Mouse (Mus musculus): Measurements from ENCODE around the gene Morn4. TPM values are rescaled to one million over a fixed set of nuclear protein-coding genes. Genes with fewer than 3 reads are reported as not detected.
A peak's percentile ranks its signal among the peaks of the same experiment; 100 is the strongest.

The Morn4 gene
- polyA plus RNA-seq, 1 experiment = 32.3 TPM

DNA sequence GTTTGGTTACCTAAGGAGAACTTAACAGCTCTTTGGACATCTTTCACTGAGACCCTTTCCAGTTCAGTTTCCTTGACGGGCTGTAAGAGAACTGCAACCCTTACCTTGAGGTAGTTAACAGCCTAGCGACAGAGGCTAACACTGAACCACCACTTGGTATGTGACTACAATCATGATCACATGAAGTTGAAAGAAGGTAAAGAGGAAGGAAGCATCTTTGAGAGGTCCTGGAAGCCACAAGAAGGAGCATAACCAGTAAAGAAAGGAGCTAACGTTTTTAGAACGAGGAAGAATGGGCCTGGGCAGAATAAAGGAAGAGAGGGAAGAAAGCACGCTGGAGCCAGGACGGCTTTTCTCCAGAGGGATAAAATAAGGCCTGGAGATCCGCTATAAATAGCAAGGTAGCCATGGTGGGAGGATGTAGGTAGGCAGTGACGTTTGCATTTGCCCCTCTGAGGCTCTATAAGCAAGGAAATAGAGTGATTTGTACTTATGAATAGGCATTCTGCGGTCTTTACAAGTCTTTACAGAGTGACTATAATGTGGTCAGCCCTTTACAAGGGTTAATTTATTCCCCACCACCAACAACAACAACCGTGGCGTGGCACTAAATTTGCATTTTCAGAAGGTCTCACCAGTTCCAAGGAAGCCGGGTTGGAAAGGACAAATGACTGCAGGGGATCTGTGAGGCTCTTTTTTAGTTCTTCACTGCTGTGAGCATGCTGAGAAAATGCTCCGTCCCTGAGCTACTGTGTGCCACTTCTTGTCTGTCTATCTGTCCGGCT, 43.5 kb upstream of the Morn4 start:
- Histone ChIP-seq H3K79me2 (ENCODE audit: control insufficient read depth, insufficient read depth) (peaks cover 29% of the 10 kb centered on the region), H3K36me3 (ENCODE audit: control insufficient read depth, insufficient read depth) (no peaks in the 10 kb centered on the region)
- TF ChIP-seq SRF (IDR thresholded peaks at IDR 0.05; ENCODE audit: control insufficient read depth, insufficient read length, low read depth) = no peak
- no peak for TF ChIP-seq MYOD1 (IDR thresholded peaks at IDR 0.05; ENCODE audit: control insufficient read depth in 1 of 3, insufficient read length in 2 of 3, low read depth in 2 of 3)
- no peak for TF ChIP-seq TCF3 (IDR thresholded peaks at IDR 0.05; ENCODE audit: insufficient read length, low read depth)
- TF ChIP-seq POLR2A (IDR thresholded peaks at IDR 0.05; ENCODE audit: insufficient read length, low read depth) = no peak
- TF ChIP-seq USF1 (IDR thresholded peaks at IDR 0.05; ENCODE audit: low read depth) = no peak
- no peak for TF ChIP-seq TCF12 (IDR thresholded peaks at IDR 0.05; ENCODE audit: insufficient read depth, poor library complexity, severe bottlenecking)
- no peak for TF ChIP-seq CEBPB (IDR thresholded peaks at IDR 0.05; ENCODE audit: insufficient read depth, poor library complexity, severe bottlenecking)
- no peak for TF ChIP-seq MYOG (IDR thresholded peaks at IDR 0.05; ENCODE audit: control insufficient read depth in 1 of 3, insufficient read depth in 1 of 3, insufficient read length in 2 of 3, low read depth in 2 of 3)
- TF ChIP-seq MAX (IDR thresholded peaks at IDR 0.05; ENCODE audit: low read depth) = no peak
- TF ChIP-seq REST (IDR thresholded peaks at IDR 0.05; ENCODE audit: insufficient read depth, insufficient read length) = no peak
- no peak for TF ChIP-seq POLR2AphosphoS2 (IDR thresholded peaks at IDR 0.05; ENCODE audit: insufficient read length, low read depth)

GRCm38 (mm10) chr19:42128787-42129508, 42.8 kb upstream of the Morn4 start, which contains the start of gene Avpi1:
TSS of gene Avpi1 (minus strand) at chr19:42129059.
- peaks cover 6% of the 10 kb centered on the region for H3K36me3 ChIP-seq (ENCODE audit: control insufficient read depth, insufficient read depth)
- H3K27me3 ChIP-seq (ENCODE audit: control insufficient read depth, insufficient read depth, insufficient read length) = no peaks in the 10 kb centered on the region
- H3K79me2 ChIP-seq (ENCODE audit: control insufficient read depth, insufficient read depth) = peaks cover 32% of the 10 kb centered on the region
- peak within 1 kb of the TSS; percentile 97 for H3K4me2 ChIP-seq (ENCODE audit: low read depth)
- peak within 1 kb of the TSS; percentile 77 for H3ac ChIP-seq (ENCODE audit: control insufficient read depth, insufficient read length)
- TF ChIP-seq CEBPB (IDR thresholded peaks at IDR 0.05; ENCODE audit: insufficient read depth, poor library complexity, severe bottlenecking) = no peak
- TF ChIP-seq USF1 (IDR thresholded peaks at IDR 0.05; ENCODE audit: low read depth) = peak; percentile 50
- TF ChIP-seq REST (IDR thresholded peaks at IDR 0.05; ENCODE audit: insufficient read depth, insufficient read length) = no peak
- peak; percentile 62 for TF ChIP-seq SRF (IDR thresholded peaks at IDR 0.05; ENCODE audit: control insufficient read depth, insufficient read length, low read depth)
- TF ChIP-seq MAX (IDR thresholded peaks at IDR 0.05; ENCODE audit: low read depth) = no peak
- peak; percentile 71 for TF ChIP-seq POLR2A (IDR thresholded peaks at IDR 0.05; ENCODE audit: insufficient read length, low read depth)
- no peak for TF ChIP-seq E2F4 (IDR thresholded peaks at IDR 0.05; ENCODE audit: insufficient read depth)
- peak in 2 of 3 experiments; percentile 54 to 68 for TF ChIP-seq MYOD1 (IDR thresholded peaks at IDR 0.05; ENCODE audit: control insufficient read depth in 1 of 3, insufficient read length in 2 of 3, low read depth in 2 of 3)
- peak in 1 of 3 experiments; percentile 67 for TF ChIP-seq MYOG (IDR thresholded peaks at IDR 0.05; ENCODE audit: control insufficient read depth in 1 of 3, insufficient read depth in 1 of 3, insufficient read length in 2 of 3, low read depth in 2 of 3)
- no peak for TF ChIP-seq TCF12 (IDR thresholded peaks at IDR 0.05; ENCODE audit: insufficient read depth, poor library complexity, severe bottlenecking)
- TF ChIP-seq TCF3 (IDR thresholded peaks at IDR 0.05; ENCODE audit: insufficient read length, low read depth) = no peak
- peak; percentile 79 for TF ChIP-seq POLR2AphosphoS2 (IDR thresholded peaks at IDR 0.05; ENCODE audit: insufficient read length, low read depth)
- peak within 1 kb of the TSS; percentile 74 for H3K4me3 ChIP-seq

More for the DNA sequence above, 43.5 kb upstream of the Morn4 start:
- Histone ChIP-seq H3ac (ENCODE audit: control insufficient read depth, insufficient read length) (no peak overlapping the region), H3K27me3 (ENCODE audit: control insufficient read depth, insufficient read depth, insufficient read length) (no peaks in the 10 kb centered on the region), H3K4me2 (ENCODE audit: low read depth) (peak overlapping the region; percentile 89), H3K4me3 (peak overlapping the region; percentile 74)

DNA sequence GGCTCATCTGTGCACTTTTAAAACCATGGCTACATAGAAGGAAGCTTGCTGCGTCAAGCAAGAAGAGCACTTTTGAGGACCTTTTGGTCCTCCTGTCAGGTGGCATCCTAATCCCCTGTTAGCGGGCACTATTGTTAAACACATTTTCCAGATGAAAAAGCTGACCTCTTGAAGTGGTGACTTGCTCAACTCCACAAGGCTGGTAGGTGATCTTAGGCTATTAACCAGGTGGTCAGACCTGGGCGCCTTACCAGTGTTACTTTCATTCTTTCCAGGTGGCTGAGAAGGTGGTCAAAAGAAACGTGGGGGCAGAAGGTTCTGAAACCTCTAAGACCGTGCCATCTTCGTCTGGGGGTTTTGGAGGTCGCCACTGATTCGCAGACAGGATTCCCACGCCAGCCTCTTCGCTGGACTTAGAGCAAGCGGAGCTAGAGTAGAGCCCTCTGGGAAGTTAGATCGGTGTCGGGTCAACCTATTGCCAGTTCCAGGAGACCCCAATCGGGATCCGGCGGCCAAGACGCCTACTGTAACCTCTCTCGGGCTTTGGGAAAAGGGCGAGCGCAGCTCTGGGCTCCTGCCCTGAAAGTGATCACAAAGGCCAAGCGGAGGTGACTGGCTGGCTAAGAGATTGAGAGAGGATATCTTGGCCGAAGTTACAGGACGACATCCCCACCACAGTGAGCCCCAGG, 42.0 kb upstream of the Morn4 start:
- H3K36me3 ChIP-seq (ENCODE audit: control insufficient read depth, insufficient read depth) = peaks cover 8% of the 10 kb centered on the region
- H3K4me2 ChIP-seq (ENCODE audit: low read depth) = peak overlapping the region; percentile 97
- peak overlapping the region; percentile 77 for H3ac ChIP-seq (ENCODE audit: control insufficient read depth, insufficient read length)
- H3K27me3 ChIP-seq (ENCODE audit: control insufficient read depth, insufficient read depth, insufficient read length) = no peaks in the 10 kb centered on the region
- H3K4me3 ChIP-seq = peak overlapping the region; percentile 74
- H3K79me2 ChIP-seq (ENCODE audit: control insufficient read depth, insufficient read depth) = peaks cover 32% of the 10 kb centered on the region
- no peak for TF ChIP-seq TCF12 (IDR thresholded peaks at IDR 0.05; ENCODE audit: insufficient read depth, poor library complexity, severe bottlenecking)
- no peak for TF ChIP-seq MYOD1 (IDR thresholded peaks at IDR 0.05; ENCODE audit: control insufficient read depth in 1 of 3, insufficient read length in 2 of 3, low read depth in 2 of 3)
- no peak for TF ChIP-seq MAX (IDR thresholded peaks at IDR 0.05; ENCODE audit: low read depth)
- no peak for TF ChIP-seq E2F4 (IDR thresholded peaks at IDR 0.05; ENCODE audit: insufficient read depth)
- no peak for TF ChIP-seq USF1 (IDR thresholded peaks at IDR 0.05; ENCODE audit: low read depth)
- no peak for TF ChIP-seq MYOG (IDR thresholded peaks at IDR 0.05; ENCODE audit: control insufficient read depth in 1 of 3, insufficient read depth in 1 of 3, insufficient read length in 2 of 3, low read depth in 2 of 3)
- TF ChIP-seq SRF (IDR thresholded peaks at IDR 0.05; ENCODE audit: control insufficient read depth, insufficient read length, low read depth) = no peak
- no peak for TF ChIP-seq POLR2A (IDR thresholded peaks at IDR 0.05; ENCODE audit: insufficient read length, low read depth)
- no peak for TF ChIP-seq TCF3 (IDR thresholded peaks at IDR 0.05; ENCODE audit: insufficient read length, low read depth)
- no peak for TF ChIP-seq REST (IDR thresholded peaks at IDR 0.05; ENCODE audit: insufficient read depth, insufficient read length)
- TF ChIP-seq CEBPB (IDR thresholded peaks at IDR 0.05; ENCODE audit: insufficient read depth, poor library complexity, severe bottlenecking) = no peak
- TF ChIP-seq POLR2AphosphoS2 (IDR thresholded peaks at IDR 0.05; ENCODE audit: insufficient read length, low read depth) = no peak

- peaks cover 20% of the 10 kb centered on the region for H3K36me3 ChIP-seq (ENCODE audit: control insufficient read depth, insufficient read depth)
- H3K4me3 ChIP-seq = peak overlapping the region; percentile 74
- TF ChIP-seq REST (IDR thresholded peaks at IDR 0.05; ENCODE audit: insufficient read depth, insufficient read length) (no peak), POLR2A (IDR thresholded peaks at IDR 0.05; ENCODE audit: insufficient read length, low read depth) (no peak), CEBPB (IDR thresholded peaks at IDR 0.05; ENCODE audit: insufficient read depth, poor library complexity, severe bottlenecking) (no peak), SRF (IDR thresholded peaks at IDR 0.05; ENCODE audit: control insufficient read depth, insufficient read length, low read depth) (no peak), TCF3 (IDR thresholded peaks at IDR 0.05; ENCODE audit: insufficient read length, low read depth) (no peak), E2F4 (IDR thresholded peaks at IDR 0.05; ENCODE audit: insufficient read depth) (no peak), MYOG (IDR thresholded peaks at IDR 0.05; ENCODE audit: control insufficient read depth in 1 of 3, insufficient read depth in 1 of 3, insufficient read length in 2 of 3, low read depth in 2 of 3) (no peak), MAX (IDR thresholded peaks at IDR 0.05; ENCODE audit: low read depth) (no peak), POLR2AphosphoS2 (IDR thresholded peaks at IDR 0.05; ENCODE audit: insufficient read length, low read depth) (no peak), USF1 (IDR thresholded peaks at IDR 0.05; ENCODE audit: low read depth) (no peak), MYOD1 (IDR thresholded peaks at IDR 0.05; ENCODE audit: control insufficient read depth in 1 of 3, insufficient read length in 2 of 3, low read depth in 2 of 3) (no peak), TCF12 (IDR thresholded peaks at IDR 0.05; ENCODE audit: insufficient read depth, poor library complexity, severe bottlenecking) (no peak)
- peak overlapping the region; percentile 97 for H3K4me2 ChIP-seq (ENCODE audit: low read depth)
- no peak overlapping the region for H3ac ChIP-seq (ENCODE audit: control insufficient read depth, insufficient read length)
- H3K79me2 ChIP-seq (ENCODE audit: control insufficient read depth, insufficient read depth) = peaks cover 32% of the 10 kb centered on the region
- H3K27me3 ChIP-seq (ENCODE audit: control insufficient read depth, insufficient read depth, insufficient read length) = no peaks in the 10 kb centered on the region
These were observed 40.9 kb upstream of the Morn4 start for GRCm38 (mm10) chr19:42127024-42127423.
